Mouse (Mus musculus): ENCODE measurements around the gene Smoc2.

Smoc2 gene

GRCm38 (mm10) chr17:14349086-14349814, 69.9 kb downstream of the Smoc2 start:
- DNase-seq (ENCODE audit: low spot score), result peak; percentile 68

GRCm38 (mm10) chr17:14353219-14354079, 74.1 kb downstream of the Smoc2 start:
- DNase-seq (ENCODE audit: low spot score), result peak; percentile 39

GRCm38 (mm10) chr17:14361511-14361910, 82.2 kb downstream of the Smoc2 start:
- DNase-seq (ENCODE audit: low spot score), result no peak

- DNase-seq (ENCODE audit: low spot score), result no peak
These were observed 91.2 kb downstream of the Smoc2 start for GRCm38 (mm10) chr17:14370476-14370875.

GRCm38 (mm10) chr17:14371606-14372005, 92.3 kb downstream of the Smoc2 start:
- no peak for DNase-seq (ENCODE audit: low spot score)

- DNase-seq (ENCODE audit: low spot score), result no peak
These were observed 93.2 kb downstream of the Smoc2 start for GRCm38 (mm10) chr17:14372324-14373145.

- no peak for DNase-seq (ENCODE audit: low spot score)
These were observed 99.6 kb downstream of the Smoc2 start for GRCm38 (mm10) chr17:14378692-14379446.

GRCm38 (mm10) chr17:14379518-14379917, 100.2 kb downstream of the Smoc2 start:
- no peak for DNase-seq (ENCODE audit: low spot score)

- no peak for DNase-seq (ENCODE audit: low spot score)
These were observed 100.7 kb downstream of the Smoc2 start for GRCm38 (mm10) chr17:14379966-14380365.

GRCm38 (mm10) chr17:14380526-14380925, 101.2 kb downstream of the Smoc2 start:
- DNase-seq (ENCODE audit: low spot score), result no peak

GRCm38 (mm10) chr17:14381482-14381881, 102.2 kb downstream of the Smoc2 start:
- DNase-seq (ENCODE audit: low spot score), result no peak

GRCm38 (mm10) chr17:14383981-14384380, 104.7 kb downstream of the Smoc2 start:
- no peak for DNase-seq (ENCODE audit: low spot score)

GRCm38 (mm10) chr17:14384980-14385379, 105.7 kb downstream of the Smoc2 start:
- DNase-seq (ENCODE audit: low spot score), result no peak

- no peak for DNase-seq (ENCODE audit: low spot score)
These were observed 108.0 kb downstream of the Smoc2 start for GRCm38 (mm10) chr17:14387261-14387660.

GRCm38 (mm10) chr17:14392443-14392842, 113.1 kb downstream of the Smoc2 start:
- no peak for DNase-seq (ENCODE audit: low spot score)

GRCm38 (mm10) chr17:14394861-14395260, 115.6 kb downstream of the Smoc2 start:
- DNase-seq (ENCODE audit: low spot score), result no peak

- peak; percentile 75 for DNase-seq (ENCODE audit: low spot score)
These were observed 118.2 kb downstream of the Smoc2 start for GRCm38 (mm10) chr17:14397456-14397855.

- DNase-seq (ENCODE audit: low spot score), result no peak
These were observed 119.5 kb downstream of the Smoc2 start for GRCm38 (mm10) chr17:14398650-14399424.

- no peak for DNase-seq (ENCODE audit: low spot score)
These were observed 121.7 kb downstream of the Smoc2 start for GRCm38 (mm10) chr17:14400960-14401359.

GRCm38 (mm10) chr17:14407874-14408273, 128.6 kb downstream of the Smoc2 start:
- DNase-seq (ENCODE audit: low spot score), result no peak

GRCm38 (mm10) chr17:14412460-14412859, 133.2 kb downstream of the Smoc2 start:
- DNase-seq (ENCODE audit: low spot score), result no peak
